19 mouse cellular contexts compared by ENCODE assay signal in genomic region chr11:105823759-105824158, GRCm38 (mm10).
DNase-seq lines count a peak whose midpoint lies in the region; ATAC-seq and TF ChIP-seq lines count a peak whose summit lies in the region.
"Had no signal": no experiment of that assay in that cellular context is flagged by ENCODE, and none has a peak within 500 bp of the region (broad histone marks: within the 10 kb centered on the region; RNA-seq: fewer than 3 reads in every experiment).

No protein-coding gene starts in this region.

- no peaks in the 10 kb centered on the region for H3K27me3 ChIP-seq in liver, adult 2 months (ENCODE audit: control insufficient read depth, insufficient read depth, low read length)
- H3K27me3 ChIP-seq in liver, embryonic 11.5 days (replicated peaks; ENCODE audit: control insufficient read depth, insufficient read depth, low read length) = no peaks in the 10 kb centered on the region
- H3K27me3 ChIP-seq in stomach, postnatal 0 days (ENCODE audit: control insufficient read depth, insufficient read depth, low read length) = no peaks in the 10 kb centered on the region
- H3K27me3 ChIP-seq: embryonic facial prominence, embryonic 12.5 days; forebrain, embryonic 12.5 days; lung, embryonic 15.5 days had no signal

- H3K79me2 ChIP-seq in liver, adult 2 months (ENCODE audit: control insufficient read depth, insufficient read depth, low read length) = no peaks in the 10 kb centered on the region

- H3K27ac ChIP-seq in liver, adult 2 months (replicated peaks; ENCODE audit: insufficient read depth, low read depth, low read length) = no peak overlapping the region
- H3K27ac ChIP-seq in liver, embryonic 11.5 days (ENCODE audit: low read depth, low read length) = no peak overlapping the region
- no peak overlapping the region for H3K27ac ChIP-seq in stomach, postnatal 0 days (replicated peaks)
- H3K27ac ChIP-seq: embryonic facial prominence, embryonic 12.5 days; forebrain, embryonic 12.5 days; heart, embryonic 10.5 days; hindbrain, embryonic 14.5 days; kidney, postnatal 0 days; lung, embryonic 15.5 days had no signal

- intact Hi-C loops in gastrocnemius, postnatal 36 days (cut with DNase I) = no loop called here

- H3K4me3 ChIP-seq in liver, adult 2 months (ENCODE audit: insufficient read depth, low read depth, low read length) = no peak overlapping the region
- no peak overlapping the region for H3K4me3 ChIP-seq in liver, embryonic 11.5 days (ENCODE audit: low read depth, low read length)
- no peak overlapping the region for H3K4me3 ChIP-seq in stomach, postnatal 0 days (ENCODE audit: low read depth, low read length)
- H3K4me3 ChIP-seq: embryonic facial prominence, embryonic 12.5 days; forebrain, embryonic 12.5 days; heart, embryonic 10.5 days; lung, embryonic 15.5 days had no signal

- no peaks in the 10 kb centered on the region for H3K36me3 ChIP-seq in liver, adult 2 months (ENCODE audit: control insufficient read depth, insufficient read depth, low read length)
- H3K36me3 ChIP-seq in liver, embryonic 11.5 days (ENCODE audit: control insufficient read depth, insufficient read depth, low read length) = no peaks in the 10 kb centered on the region
- H3K36me3 ChIP-seq in stomach, postnatal 0 days (ENCODE audit: control insufficient read depth, insufficient read depth, low read length) = no peaks in the 10 kb centered on the region
- H3K36me3 ChIP-seq: embryonic facial prominence, embryonic 12.5 days; forebrain, embryonic 12.5 days; heart, embryonic 10.5 days; lung, embryonic 15.5 days had no signal

- TF ChIP-seq POLR2A in liver, adult 2 months (IDR thresholded peaks at IDR 0.05; ENCODE audit: extremely low read depth, insufficient read depth, low read length) = no peak

- 25% methylated on average over 2 of the region's 2 CpGs for WGBS in liver, adult 2 months
- WGBS in liver, embryonic 11.5 days = 62% methylated on average over 2 of the region's 2 CpGs
- WGBS in stomach, postnatal 0 days = 49% methylated on average over 2 of the region's 2 CpGs

- TF ChIP-seq EP300 in stomach, postnatal 0 days (optimal IDR thresholded peaks at IDR 0.05) = no peak

- no peak overlapping the region for H3K4me2 ChIP-seq in liver, embryonic 11.5 days
- no peak overlapping the region for H3K4me2 ChIP-seq in stomach, postnatal 0 days (replicated peaks; ENCODE audit: low read depth)
- H3K4me2 ChIP-seq: embryonic facial prominence, embryonic 12.5 days; forebrain, embryonic 12.5 days; hindbrain, embryonic 14.5 days; lung, embryonic 15.5 days had no signal

- ATAC-seq in liver, embryonic 11.5 days (replicated peaks; ENCODE audit: low FRiP score) = no peak
- 0 out of 2 replicates have a peak, but pooled peaks have one; percentile 40 for ATAC-seq in stomach, postnatal 0 days (ENCODE audit: low FRiP score, low TSS enrichment)
- ATAC-seq: activated CD4-positive, CD25-positive, alpha-beta regulatory T cell, adult 4 months; inflammation-experienced regulatory T-cells, adult 6 months had no signal

- TF ChIP-seq CTCF in liver, adult 2 months (IDR thresholded peaks at IDR 0.05; ENCODE audit: low read depth, low read length) = no peak
- no peak for TF ChIP-seq CTCF in stomach, postnatal 0 days (IDR thresholded peaks at IDR 0.05; ENCODE audit: low read depth)

- H3K9me3 ChIP-seq in liver, embryonic 11.5 days (ENCODE audit: control insufficient read depth, low read length) = no peaks in the 10 kb centered on the region
- no peaks in the 10 kb centered on the region for H3K9me3 ChIP-seq in stomach, postnatal 0 days (ENCODE audit: control insufficient read depth, low read length)
- H3K9me3 ChIP-seq: embryonic facial prominence, embryonic 12.5 days; forebrain, embryonic 12.5 days; heart, embryonic 10.5 days; lung, embryonic 15.5 days had no signal

- peak; percentile 8 for DNase-seq in liver, adult 2 months (ENCODE audit: extremely low read depth, low read depth, low spot score)
- DNase-seq in liver, embryonic 11.5 days (ENCODE audit: low spot score) = no peak
- DNase-seq in lung, postnatal 36 days = peak; percentile 34
- DNase-seq in lung, postnatal 14 days = no peak
- DNase-seq in fat pad, adult 2 months (ENCODE audit: extremely low read depth, low read depth, low spot score) = peak; percentile 45
- DNase-seq in stomach, postnatal 0 days (ENCODE audit: low spot score) = peak; percentile 32
- no peak for DNase-seq in gastrocnemius, postnatal 36 days
- DNase-seq: cerebellum, adult 2 months; cerebellum, postnatal 25 days; heart, postnatal 4 days; kidney, adult 2 months had no signal

- no peaks in the 10 kb centered on the region for H3K4me1 ChIP-seq in liver, adult 2 months (ENCODE audit: control insufficient read depth, insufficient read depth, low read length)
- H3K4me1 ChIP-seq in liver, embryonic 11.5 days (replicated peaks; ENCODE audit: control insufficient read depth, insufficient read depth, low read length) = no peaks in the 10 kb centered on the region
- no peaks in the 10 kb centered on the region for H3K4me1 ChIP-seq in stomach, postnatal 0 days (replicated peaks; ENCODE audit: control insufficient read depth, insufficient read depth)
- H3K4me1 ChIP-seq: embryonic facial prominence, embryonic 12.5 days; forebrain, embryonic 12.5 days; heart, embryonic 10.5 days; lung, embryonic 15.5 days had no signal

- H3K9ac ChIP-seq in liver, adult 2 months (ENCODE audit: low read depth, low read length) = no peak overlapping the region
- H3K9ac ChIP-seq in liver, embryonic 11.5 days (ENCODE audit: low read depth, low read length) = no peak overlapping the region
- no peak overlapping the region for H3K9ac ChIP-seq in stomach, postnatal 0 days (ENCODE audit: low read length)
- H3K9ac ChIP-seq: embryonic facial prominence, embryonic 12.5 days; forebrain, embryonic 12.5 days; hindbrain, embryonic 14.5 days; lung, embryonic 15.5 days had no signal

Comparison
In these comparisons a context has a peak if more than half of its experiments do, and no peak if none do; other contexts are left out.
1. DNase-seq: peak in liver, adult 2 months (single experiment), lung, postnatal 36 days (single experiment), fat pad, adult 2 months (single experiment) and stomach, postnatal 0 days (single experiment); none in liver, embryonic 11.5 days (single experiment), lung, postnatal 14 days (single experiment) and gastrocnemius, postnatal 36 days (0 of 2).